Mouse (Mus musculus): ENCODE measurements at regions not wholly inside any gene's neighbourhood (a gene's known extent, or its start where the extent isn't known, plus 50 kb on each side); places are given as distances from the start of the nearest gene placed in this dataset.

GRCm38 (mm10) chr4:97381084-97381483, 198.1 kb upstream of the Gm10192 start:
- no peak for DNase-seq (ENCODE audit: low spot score)

- no peak for DNase-seq (ENCODE audit: low spot score)
Observed at GRCm38 (mm10) chr4:97377593-97378542, 194.9 kb upstream of the Gm10192 start.

- DNase-seq (ENCODE audit: low spot score) = no peak
Observed at GRCm38 (mm10) chr4:97360473-97360872, 177.5 kb upstream of the Gm10192 start.

GRCm38 (mm10) chr4:97357958-97358357, 175.0 kb upstream of the Gm10192 start:
- no peak for DNase-seq (ENCODE audit: low spot score)

GRCm38 (mm10) chr4:97346799-97347198, 163.8 kb upstream of the Gm10192 start:
- no peak for DNase-seq (ENCODE audit: low spot score)

- no peak for DNase-seq (ENCODE audit: low spot score)
Observed at GRCm38 (mm10) chr4:97344335-97344734, 161.4 kb upstream of the Gm10192 start.

- no peak for DNase-seq (ENCODE audit: low spot score)
Observed at GRCm38 (mm10) chr4:97343378-97343777, 160.4 kb upstream of the Gm10192 start.

All from ovary, postnatal 10 days (tissue).